Mouse (Mus musculus): ENCODE measurements around the gene Zfp652. TPM values are rescaled to one million over a fixed set of nuclear protein-coding genes. Genes with fewer than 3 reads are reported as not detected.
"Not testable (repeated sequence)": the region's sequence is repeated elsewhere in the genome, so short reads cannot be mapped to it uniquely, and the experiment has no call there.

Zfp652 gene
- total RNA-seq, 2 experiments from 2014 or later, result 48.2 to 49.2 TPM

GRCm38 (mm10) chr11:95875804-95876203 lies 163.3 kb downstream of the Zfp652 start:
- intact Hi-C loops (cut with DNase I), result loop anchor here (5.0 kb wide), 3 partner anchors 106 to 256 kb away; partner anchors contain the start of gene Ttll6
- no peak for DNase-seq (ENCODE audit: low spot score)

- intact Hi-C loops (cut with DNase I), result loop anchor here (5.0 kb wide), 3 partner anchors 106 to 256 kb away; partner anchors contain the start of gene Ttll6
- no peak for DNase-seq (ENCODE audit: low spot score)
Measured at GRCm38 (mm10) chr11:95876296-95876695, 163.8 kb downstream of the Zfp652 start.

- DNase-seq (ENCODE audit: low spot score), result not testable (repeated sequence)
- intact Hi-C loops (cut with DNase I), result loop anchor here (5.0 kb wide), 3 partner anchors 102 to 252 kb away; partner anchors contain the start of gene Ttll6
Measured at GRCm38 (mm10) chr11:95879861-95880260, 167.4 kb downstream of the Zfp652 start.

Other genes starting within 250 kb of the Zfp652 start
- under 1 TPM; 0.62 to 0.64 TPM for gene Nxph3, start 198.1 kb upstream of the Zfp652 start, total RNA-seq (2021)
- gene Ngfr, start 124.9 kb upstream of the Zfp652 start, total RNA-seq (2021), result under 1 TPM; 0.44 to 0.70 TPM
- gene Phb, start 45.7 kb upstream of the Zfp652 start, total RNA-seq (2021), result 100 to 1,000 TPM; 384 to 423 TPM
- under 1 TPM; 0.34 to 0.47 TPM for gene B130006D01Rik, start 10.9 kb downstream of the Zfp652 start, total RNA-seq (2021)
- 100 to 1,000 TPM; 174 to 181 TPM for gene Phospho1, start 111.8 kb downstream of the Zfp652 start, total RNA-seq (2021)
- gene Gngt2, start 124.5 kb downstream of the Zfp652 start, total RNA-seq (2021), result 10 to 100 TPM; 20.6 to 21.9 TPM
- gene Abi3, start 129.8 kb downstream of the Zfp652 start, total RNA-seq (2021), result 10 to 100 TPM in 1 of 2 experiments, 1 to 10 TPM in 1; 8.8 to 10.4 TPM
- gene B4galnt2, start 202.2 kb downstream of the Zfp652 start, total RNA-seq (2021), result not detected

All from heart, postnatal 25 days (tissue).